Mouse (Mus musculus) left cerebral cortex, adult 8-10 months (tissue): ENCODE data around the gene Efcab2. TPM values are rescaled to one million over a fixed set of nuclear protein-coding genes. Genes with fewer than 3 reads are reported as not detected.
A peak's percentile ranks its signal among the peaks of the same experiment; 100 is the strongest.

Experiments
- DNase-seq, 2 experiments: peaks; one replicate each; pipeline ENCODE4 v3.0.0; 2022; ENCODE audit warnings: low spot score in 2 of 2
- total RNA-seq, 4 experiments: library from RNA; stranded (reverse); gene quantifications; 2 replicates each; pipeline ENCODE4 v1.2.4; 2022

Gene Efcab2
- 10 to 100 TPM in 3 of 4 experiments, 1 to 10 TPM in 1; 10.0 to 14.8 (median 13.1) TPM for total RNA-seq

DNA sequence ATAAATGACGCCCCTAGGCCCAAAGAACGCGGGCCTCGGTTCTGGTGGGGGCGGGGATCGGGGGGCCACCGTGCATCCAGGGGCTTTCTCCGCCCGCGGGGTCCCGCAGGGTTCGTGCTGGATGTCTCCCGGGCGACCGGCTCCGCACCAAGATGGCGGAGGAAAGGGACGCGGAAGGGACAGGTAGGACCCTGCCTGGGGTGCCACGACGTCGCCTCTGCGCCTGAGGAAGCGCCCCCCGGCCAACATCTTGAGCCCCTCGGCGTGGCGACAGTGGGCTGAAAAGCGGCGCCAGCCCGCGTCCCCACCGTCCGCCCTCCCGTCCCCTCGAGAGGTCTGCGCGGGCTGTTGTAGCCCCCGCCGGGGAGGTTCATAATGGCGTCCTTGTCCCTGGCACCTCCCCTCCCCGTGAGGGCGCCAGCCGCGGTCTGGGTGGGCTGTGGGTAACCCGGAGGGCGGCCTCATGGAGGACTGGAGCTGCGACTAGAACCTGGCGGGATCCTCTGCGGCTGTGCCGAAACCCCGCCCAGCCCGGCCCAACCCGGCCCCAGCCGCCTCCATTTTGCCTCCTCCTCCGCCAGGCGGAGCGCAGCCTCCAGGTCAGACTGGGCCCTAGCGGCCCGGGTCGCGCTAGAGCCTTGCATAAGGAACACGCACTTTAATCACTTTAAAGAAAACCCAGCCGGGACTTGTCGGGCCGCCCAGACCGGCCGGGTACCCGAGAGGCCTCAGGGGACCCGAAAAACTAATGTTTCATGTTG, at the start of gene Efcab2:
Efcab2 (plus strand) TSS at position 135 of the 761 bp plus-strand sequence.
- peak; percentile 79 to 86 for DNase-seq

DNA sequence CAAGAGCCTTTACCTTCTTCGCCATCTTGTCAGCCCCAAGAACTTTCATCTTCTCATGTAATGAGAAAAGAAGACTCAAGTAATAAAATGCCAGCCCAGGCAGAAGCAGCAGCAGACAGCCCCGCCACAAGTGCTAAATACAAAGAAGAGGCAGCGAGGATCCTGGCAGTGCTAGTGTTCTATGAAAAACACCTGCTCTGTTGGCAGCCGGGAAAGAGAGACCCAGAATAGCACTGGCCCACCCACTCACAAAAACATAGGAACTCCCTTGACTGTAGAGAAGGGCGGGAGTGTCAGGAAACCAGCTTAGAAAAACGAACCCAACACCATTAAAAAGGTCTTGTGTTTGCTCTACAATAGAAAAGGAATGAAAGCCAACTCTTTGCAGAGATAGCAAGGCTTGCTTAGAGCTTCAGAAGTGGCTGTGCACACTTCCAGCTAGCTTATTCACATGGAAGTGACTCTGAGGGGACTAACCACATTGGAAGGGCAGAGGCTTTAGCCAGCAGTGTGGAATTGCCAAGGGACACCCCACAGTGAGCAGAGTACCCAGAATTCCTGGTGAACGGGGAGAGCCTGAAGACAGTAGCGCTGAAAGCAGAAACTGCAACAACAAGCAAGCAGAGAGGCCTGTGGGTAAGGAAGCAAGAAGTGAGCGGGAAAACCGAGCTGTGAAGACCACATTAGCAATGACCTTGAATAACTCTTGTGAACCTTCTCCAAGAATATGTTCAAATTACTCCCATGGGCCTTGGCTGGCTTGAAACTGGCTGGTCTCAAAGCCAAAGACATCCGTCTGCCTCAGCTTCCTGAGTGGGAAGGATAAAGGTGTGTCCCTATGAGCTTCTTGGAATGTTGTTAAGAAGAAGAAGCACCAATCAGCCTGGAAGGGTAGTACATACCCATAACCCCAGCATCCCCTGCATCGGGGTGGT, 47.8 kb upstream of the Efcab2 start:
- DNase-seq = peak; percentile 36 to 89

DNA sequence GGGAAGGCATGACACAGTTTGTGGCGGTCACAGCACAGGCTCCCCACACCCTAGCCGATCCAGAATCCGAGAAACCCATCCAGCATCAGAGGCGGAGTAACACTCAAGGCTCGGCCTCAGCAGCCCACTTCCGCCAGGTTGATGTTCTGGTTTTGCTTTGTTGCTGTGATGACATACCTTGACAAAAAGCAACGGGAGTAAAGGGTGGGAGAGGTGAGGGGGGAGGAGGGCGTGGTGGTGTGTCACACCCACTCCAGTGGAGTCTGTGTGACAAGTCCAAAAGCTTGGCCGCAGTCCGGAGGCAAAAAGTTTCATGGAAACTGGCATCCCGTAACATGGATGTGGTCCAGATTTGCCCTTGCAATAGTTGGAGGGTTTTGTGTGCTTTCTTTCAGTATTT, 45.6 kb upstream of the Efcab2 start:
- DNase-seq = no peak

DNA sequence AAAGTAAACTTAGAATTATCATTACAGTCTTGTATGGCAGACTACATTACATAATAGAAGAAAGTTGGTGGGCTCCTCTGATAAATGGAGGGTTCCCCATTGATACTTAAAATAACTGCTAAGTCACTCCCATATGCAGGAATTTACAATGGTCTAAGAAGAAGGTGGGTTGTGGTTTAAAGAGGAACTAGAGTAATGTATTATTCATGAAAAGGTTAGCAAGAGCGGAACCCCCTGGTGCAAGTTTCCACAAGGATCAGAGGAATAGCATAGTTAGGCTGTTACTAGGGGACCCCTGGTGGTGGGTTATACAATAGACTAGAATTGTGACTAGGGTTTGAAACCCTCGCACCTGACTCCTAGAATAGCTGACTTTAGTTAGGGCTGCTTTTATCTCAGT, 45.2 kb upstream of the Efcab2 start:
- DNase-seq = no peak

DNA sequence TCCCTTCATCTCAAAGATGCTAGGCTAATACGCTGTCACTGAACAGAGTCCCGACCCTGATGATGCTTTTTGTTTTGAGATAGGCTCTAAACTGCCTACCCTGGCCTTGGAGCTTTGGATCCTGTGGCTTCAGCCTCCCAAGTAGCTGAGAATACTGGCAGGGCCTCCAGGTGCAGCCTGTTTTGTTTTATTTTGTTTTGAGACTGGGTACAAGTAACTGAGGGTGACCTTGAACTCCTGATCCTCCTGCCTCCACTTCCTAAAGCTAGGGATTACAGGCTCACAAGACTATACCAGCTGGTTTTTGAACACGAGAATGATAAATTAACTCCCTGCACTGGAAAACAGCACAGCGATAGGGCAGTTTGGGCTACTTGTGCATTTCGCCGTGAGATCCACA, 40.7 kb upstream of the Efcab2 start:
- no peak for DNase-seq

DNA sequence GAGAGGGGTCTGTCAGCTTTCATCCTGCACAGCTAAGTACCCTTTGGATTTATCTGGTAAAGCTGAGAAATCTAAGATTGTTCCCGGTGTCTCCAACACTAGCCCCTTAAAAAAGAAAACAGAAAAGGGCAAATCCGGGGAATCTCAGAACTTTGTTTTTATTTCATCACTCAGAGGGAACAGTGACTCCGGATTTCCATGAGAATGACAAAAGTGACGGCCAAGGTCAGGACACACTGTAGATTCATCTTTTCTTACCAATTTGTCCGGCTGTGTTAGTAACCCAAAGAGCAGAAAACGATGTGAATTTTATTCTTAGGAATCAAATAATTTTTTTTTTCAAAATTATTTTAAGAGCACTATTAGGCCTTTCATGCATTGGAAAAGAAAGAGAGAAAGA, 37.8 kb upstream of the Efcab2 start:
- DNase-seq = no peak

DNA sequence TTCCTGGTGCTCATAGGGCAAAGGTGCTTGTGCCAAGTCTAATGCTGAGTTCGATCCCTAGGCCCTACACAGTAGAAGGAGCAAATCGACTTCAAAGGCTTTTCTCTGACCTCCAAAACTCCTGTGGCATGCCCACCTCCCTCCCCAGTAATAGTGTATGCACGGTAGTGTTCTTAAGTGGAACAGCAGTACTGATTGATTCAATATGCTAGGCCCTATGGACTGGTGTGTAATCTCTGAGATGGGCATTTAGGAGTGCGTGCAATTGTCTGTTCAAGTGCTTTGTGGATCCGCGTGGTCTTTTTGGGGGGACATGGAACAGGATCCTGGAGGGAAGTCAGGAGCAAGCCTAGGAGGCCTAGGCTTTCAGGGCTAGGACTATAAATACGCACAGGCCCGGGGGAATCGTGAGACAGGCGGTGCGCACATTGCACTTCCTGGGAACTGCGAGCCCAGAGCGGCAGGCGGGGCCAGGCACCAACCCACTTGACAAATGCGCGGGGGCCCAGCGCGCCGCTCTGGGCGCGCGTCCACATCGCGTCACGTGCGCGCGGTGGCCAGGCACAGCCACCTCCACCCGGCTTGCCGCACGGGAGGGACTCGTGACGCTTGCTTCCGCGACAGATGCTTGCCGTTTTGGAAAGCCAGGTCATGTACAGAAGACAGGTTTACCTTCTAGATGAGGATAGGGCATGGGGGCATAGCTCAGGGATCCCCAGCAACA, 37.2 kb upstream of the Efcab2 start:
- DNase-seq = peak; percentile 79 to 96

DNA sequence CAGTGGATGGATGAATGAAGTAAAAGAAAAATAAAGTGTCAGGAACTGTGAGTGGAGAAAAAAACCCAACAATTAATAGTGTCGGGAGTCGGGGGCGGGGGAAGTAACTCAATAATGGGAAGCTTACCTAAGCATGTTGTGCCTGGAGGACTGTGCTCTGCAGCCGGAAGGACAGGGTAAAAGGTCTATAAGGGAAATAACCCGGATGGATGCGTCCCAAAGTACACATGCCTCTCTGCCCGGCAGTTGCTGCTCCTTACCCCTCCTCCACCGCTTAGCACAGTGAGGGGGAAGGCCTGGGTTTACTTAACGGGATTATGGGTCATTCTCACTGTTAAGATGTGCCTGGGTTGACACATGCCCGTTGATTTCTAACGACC, 36.6 kb upstream of the Efcab2 start:
- no peak for DNase-seq

DNA sequence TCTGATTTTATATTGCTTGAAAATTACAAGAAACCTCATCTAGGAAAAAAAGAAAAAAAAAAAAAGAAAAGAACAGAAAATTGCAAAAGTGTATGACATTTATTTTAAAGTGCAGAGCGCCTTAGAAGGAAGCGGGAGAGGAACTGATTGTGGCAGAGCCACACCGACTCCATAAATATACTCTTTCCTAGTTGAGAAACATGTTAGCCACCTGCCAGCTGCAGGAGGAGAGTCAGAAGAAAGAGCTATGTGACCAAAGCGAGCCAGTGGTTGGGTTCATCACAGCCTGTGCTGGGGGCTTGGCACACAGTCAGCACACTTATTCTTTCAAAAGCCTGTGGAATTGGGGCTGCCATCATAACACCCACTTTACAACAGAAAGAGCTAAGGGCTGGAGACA, 33.2 kb upstream of the Efcab2 start:
- no peak for DNase-seq

DNA sequence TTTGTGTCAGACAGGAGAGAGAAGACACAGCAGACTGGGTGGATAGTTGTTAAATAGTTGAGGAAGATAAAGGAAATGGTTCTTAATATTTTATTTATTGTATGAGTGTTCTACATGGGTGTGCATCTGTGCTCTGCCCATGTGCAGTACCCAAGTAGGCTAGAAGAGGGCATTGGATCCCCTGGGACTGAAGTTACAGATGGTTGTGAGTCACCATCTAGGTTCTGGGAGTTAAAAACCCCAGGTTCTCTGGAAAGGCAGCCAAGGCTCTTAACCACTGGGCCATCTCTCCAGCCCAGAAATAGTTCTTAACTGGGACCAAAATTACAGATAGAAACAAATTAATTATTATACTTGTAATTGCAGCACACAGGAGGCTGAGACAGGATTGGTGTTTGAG, 30.5 kb upstream of the Efcab2 start:
- DNase-seq = no peak

DNA sequence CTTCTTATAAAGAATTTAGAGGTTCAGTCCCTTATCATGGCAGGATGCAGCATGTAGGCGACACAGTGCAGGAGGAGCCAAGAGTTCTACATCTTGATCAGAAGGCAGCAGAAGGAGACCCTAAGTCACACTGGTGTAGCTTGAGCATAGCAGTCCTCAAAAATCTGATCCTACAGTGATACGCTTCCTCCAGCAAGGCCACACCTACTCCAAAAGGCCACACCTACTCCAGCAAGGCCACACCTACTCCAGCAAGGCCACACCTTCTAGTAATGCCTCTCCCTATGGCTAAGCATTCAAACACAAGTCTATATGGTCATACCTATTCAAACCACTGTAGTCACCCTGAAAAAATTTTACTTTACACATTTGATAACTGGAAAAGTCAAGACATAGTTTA, 29.8 kb upstream of the Efcab2 start:
- no peak for DNase-seq

DNA sequence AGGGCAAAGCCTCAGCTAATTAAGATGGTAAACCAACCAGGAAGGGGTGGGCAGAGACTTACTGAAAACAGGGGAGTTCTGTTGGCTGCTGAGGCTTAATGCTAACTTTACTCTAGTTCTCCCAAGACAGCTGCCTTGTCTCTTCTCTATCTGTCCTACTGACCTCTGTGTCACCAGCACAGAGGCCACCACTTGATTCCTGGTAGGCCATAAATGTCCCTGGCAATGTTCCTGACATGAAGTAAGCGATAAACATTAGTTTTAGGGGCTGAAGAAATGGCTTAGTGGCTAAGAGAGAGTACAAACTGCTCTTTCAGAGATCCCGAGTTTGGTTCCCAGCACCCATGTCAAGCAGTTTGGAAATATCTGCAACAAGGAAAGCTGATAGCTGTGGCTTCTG, 29.0 kb upstream of the Efcab2 start:
- DNase-seq = no peak

DNA sequence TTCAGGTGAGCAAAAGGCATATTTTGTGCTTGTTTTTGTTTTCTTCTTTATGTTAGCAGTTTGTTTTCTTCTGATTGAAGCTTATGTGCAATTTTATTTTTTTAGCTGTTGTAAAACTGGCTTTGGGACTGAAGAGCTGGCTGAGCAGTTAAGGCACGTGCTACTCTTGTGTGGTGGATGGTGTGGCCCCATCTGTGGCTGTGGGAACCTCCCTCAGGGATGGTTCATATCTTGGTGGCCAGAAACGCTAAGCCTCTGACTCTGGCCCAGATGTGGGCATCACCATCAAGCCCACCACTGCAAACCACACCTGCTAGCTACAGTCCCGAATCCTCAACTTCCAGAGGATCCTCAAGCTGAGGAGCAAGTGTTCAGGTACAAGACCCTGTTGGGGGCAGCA, 27.8 kb upstream of the Efcab2 start:
- no peak for DNase-seq

DNA sequence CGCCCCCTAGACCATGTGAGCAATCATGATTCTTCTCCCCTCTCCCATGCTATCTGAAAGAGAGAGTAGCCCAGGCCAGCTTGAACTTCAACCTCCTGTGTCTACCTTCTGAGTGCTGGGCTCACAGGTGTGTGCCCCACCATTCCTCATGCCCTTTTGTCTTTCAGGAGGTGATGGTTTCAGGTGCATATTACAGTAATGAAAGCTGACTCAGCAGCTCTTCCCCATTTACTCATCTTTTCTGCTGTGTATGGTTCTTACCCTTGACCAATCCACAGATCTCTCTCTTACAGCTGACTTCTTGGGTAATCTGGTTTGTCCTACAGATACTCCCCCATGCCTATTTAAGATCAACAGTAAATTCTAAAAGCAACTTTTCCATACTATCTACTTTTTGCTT, 26.7 kb upstream of the Efcab2 start:
- DNase-seq = no peak

DNA sequence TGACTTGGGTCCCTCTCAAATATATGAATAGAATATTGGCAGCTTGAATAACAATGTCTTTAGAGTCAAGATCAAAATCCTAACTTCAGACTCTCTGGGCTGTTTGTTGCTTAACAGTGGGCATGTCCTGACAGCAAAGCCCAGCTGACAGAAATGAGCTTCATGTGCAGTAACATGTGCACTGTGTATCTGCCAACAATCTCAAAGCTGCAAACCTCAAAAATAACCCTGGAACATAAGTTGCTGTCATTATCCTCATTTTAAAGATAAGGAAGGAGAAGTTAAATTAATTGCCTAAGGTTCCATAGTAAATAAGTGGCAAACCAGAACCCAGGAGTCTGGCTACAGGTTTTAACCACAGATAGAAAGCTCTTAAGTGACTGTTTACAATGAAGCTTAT, 23.7 kb upstream of the Efcab2 start:
- no peak for DNase-seq

DNA sequence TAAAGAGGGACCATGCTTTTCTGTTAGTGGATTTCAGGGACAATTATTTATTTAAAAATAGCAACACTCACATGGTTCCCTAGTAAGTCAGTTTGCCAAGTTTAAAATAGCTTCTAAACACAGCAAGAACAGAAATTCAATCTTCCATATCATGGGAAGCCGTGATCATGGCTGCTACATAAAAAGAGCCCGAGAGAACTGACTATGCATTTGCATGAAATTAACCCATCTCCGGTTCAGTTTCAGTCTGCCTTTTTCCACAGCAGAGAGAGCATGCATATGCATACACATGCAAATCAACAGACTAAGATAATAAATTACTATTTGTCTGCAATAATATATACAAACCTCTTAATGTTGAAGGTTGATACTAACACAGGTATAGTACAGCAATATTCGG, 17.1 kb upstream of the Efcab2 start:
- no peak for DNase-seq

DNA sequence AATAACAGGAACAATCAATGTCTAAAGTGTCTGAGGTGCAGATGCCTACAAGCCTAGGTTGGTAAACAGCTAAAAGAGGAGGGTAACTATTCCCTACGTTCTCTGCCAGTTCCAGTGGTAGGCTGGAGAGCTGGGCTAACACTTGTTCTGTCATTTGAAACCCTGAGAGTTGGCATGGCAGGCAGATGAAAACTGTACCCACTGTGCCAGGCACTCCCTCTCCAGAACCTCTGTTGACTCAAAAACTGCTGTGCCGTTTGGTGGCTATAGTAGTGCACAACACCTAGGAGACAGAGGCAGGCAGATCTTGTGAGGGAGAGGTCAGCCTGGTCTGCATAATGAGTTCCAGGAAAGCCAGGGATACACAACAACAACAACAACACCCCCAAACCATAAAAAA, 16.5 kb upstream of the Efcab2 start:
- no peak for DNase-seq

DNA sequence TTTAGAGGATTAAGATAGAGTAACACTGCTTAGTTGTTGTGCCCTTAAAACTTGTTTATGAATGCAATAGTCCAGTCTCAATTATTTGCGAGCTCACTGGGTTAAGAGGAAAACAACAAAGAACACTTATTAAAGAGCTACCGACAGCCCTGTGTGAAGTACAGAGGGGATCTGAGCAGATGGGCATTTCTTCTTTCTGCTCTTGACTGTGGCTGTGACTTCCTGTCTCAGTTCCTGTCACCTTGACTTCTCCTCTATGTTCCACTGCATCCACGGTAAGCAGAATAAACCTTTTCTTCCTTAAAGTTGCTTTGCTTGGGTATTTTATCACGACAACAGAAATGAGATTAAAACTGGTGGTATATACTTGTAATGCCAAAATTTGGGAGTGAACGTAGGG, 12.9 kb upstream of the Efcab2 start:
- DNase-seq = no peak

DNA sequence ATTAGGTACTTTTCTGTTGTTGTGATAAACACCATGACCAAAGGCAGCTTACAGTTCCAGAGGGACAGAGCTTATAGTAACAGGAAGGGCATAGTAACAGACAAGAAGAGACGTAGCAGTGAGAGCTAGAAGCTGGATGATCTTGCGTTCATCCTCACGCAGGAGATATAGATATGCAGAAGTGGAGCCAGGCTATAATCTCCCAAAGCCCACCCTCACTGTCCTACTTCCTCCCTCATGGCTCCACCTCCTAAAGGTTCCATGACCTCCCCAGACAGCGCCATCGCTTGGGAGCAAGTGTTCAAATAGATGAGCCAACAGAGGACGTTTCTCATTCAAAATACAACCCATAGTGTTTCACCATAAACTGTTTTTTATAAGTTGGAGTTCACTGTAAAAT, 10.8 kb upstream of the Efcab2 start:
- no peak for DNase-seq

DNA sequence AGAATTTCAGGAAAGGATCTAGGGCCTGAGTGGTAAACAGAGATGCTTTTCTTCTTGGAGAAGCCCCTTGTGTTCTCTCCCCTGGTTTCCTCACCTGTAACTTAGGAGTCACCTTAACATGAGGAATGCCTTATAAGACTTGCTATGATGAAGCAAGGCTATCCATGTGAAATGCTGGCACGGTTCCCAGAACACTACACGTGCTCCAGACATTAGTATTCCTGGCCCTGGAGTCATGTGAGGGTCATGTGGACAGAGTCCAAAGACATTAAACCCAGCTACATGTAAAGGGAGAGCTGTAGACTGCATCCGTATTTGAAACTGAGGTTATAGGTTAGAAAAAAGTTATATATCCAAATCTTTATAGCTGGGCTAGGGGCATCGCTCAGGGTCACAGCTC, 9.5 kb upstream of the Efcab2 start:
- DNase-seq = no peak

DNA sequence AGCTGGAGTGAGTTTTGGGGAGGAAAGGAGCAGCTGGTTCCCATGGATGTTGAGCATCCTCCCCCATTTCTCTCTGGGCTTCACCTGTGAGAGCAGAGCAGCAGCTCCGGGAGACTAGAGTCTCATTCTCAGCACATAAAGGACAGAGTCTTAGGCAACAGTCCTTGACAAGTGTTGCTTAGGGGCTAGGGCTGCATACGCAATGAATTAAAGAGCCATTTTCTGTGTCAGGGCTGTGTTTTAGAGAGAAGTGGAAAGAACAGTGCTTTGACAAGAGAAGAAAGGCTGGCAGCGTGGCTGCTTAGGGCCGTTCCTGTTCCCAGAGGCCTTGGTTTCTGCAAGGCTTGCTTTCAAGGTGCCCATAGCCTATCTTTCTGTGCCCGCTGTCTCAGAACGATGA, 6.0 kb upstream of the Efcab2 start:
- no peak for DNase-seq

DNA sequence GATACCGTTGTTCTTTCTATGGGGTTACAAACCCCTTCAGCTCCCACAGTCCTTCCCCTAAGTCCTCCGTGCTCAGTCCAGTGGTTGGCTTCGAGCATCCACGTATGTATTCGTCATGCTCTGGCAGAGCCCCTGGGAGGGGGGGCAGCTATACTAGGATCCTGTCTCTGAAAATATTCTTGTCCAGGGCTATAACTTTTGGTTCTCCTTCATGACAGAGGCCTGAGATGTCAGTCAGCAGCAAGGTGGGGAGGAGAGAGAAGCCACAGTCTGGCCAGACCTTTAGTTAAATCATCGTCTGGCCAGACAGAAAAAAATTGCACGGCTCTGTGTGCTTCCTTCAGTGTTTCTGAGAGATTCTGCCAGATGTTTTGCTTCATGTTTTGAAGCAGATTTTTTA, 5.2 kb upstream of the Efcab2 start:
- no peak for DNase-seq
